Mouse (Mus musculus) limb, embryonic 14.5 days (tissue): ENCODE measurements at regions not wholly inside any gene's neighbourhood (a gene's known extent, or its start where the extent isn't known, plus 50 kb on each side); places are given as distances from the start of the nearest gene placed in this dataset.
A peak's percentile ranks its signal among the peaks of the same experiment; 100 is the strongest.

ENCODE experiments used
- ATAC-seq: fragments of 200-750 bp; cut with Nextera tagmentation; 2 replicates; pipeline ENCODE4 v1.8.0; 2017; ENCODE audit warnings: low read depth, moderate number of reproducible peaks, moderate TSS enrichment; ENCODE audit not compliant: low FRiP score
- DNase-seq: peaks from one replicate; pipeline ENCODE4 v3.0.0-alpha.2; 2015; ENCODE audit warnings: low spot score
- H3K27ac ChIP-seq: fragments of 300-500 bp; sonication (generic); replicated peaks from 2 replicates; pipeline ENCODE4 v1.5.1; 2014; ENCODE audit warnings: low read depth, mild to moderate bottlenecking, low read length, moderate library complexity, mixed read lengths
- H3K27me3 ChIP-seq: fragments of 300-500 bp; sonication (generic); 2 replicates; pipeline ENCODE4 v1.6.1; 2014; ENCODE audit warnings: low read length, mixed read lengths; ENCODE audit not compliant: control insufficient read depth, insufficient read depth
- H3K36me3 ChIP-seq: fragments of 300-500 bp; sonication (generic); 2 replicates; pipeline ENCODE4 v1.6.1; 2014; ENCODE audit warnings: mild to moderate bottlenecking, low read length, moderate library complexity, mixed read lengths; ENCODE audit not compliant: control insufficient read depth, insufficient read depth
- H3K4me1 ChIP-seq: fragments of 300-500 bp; sonication (generic); 2 replicates; pipeline ENCODE4 v1.6.1; 2014; ENCODE audit warnings: antibody characterized with exemption, low read length, mixed read lengths; ENCODE audit not compliant: control insufficient read depth, insufficient read depth
- H3K4me2 ChIP-seq: fragments of 300-500 bp; sonication (generic); replicated peaks from 2 replicates; pipeline ENCODE4 v1.6.1; 2014; ENCODE audit warnings: low read depth, mild to moderate bottlenecking, low read length, moderate library complexity; ENCODE audit not compliant: severe bottlenecking
- H3K4me3 ChIP-seq: fragments of 300-500 bp; sonication (generic); replicated peaks from 2 replicates; pipeline ENCODE4 v1.5.1; 2014; ENCODE audit warnings: low read length
- H3K9ac ChIP-seq: fragments of 300-500 bp; sonication (generic); 2 replicates; pipeline ENCODE4 v1.6.1; 2014; ENCODE audit warnings: mild to moderate bottlenecking, low read depth, low read length, moderate library complexity; ENCODE audit not compliant: severe bottlenecking
- H3K9me3 ChIP-seq: fragments of 300-500 bp; sonication (generic); 2 replicates; pipeline ENCODE4 v1.6.1; 2016; ENCODE audit warnings: low read length; ENCODE audit not compliant: control insufficient read depth
- POLR2A ChIP-seq: fragments of 200-500 bp; IDR thresholded peaks from 2 replicates; pipeline ENCODE4 v1.8.0; 2012; ENCODE audit warnings: inconsistent platforms, mild to moderate bottlenecking, moderate library complexity, borderline replicate concordance; ENCODE audit not compliant: insufficient read depth, insufficient read length; ENCODE audit errors: extremely low read depth
- WGBS: fragments of 180-500 bp; shearing (Covaris S2); extraction: QIAGEN DNeasy Blood & Tissue Kit; methylation state at CpG from one replicate; pipeline ENCODE4 v1.1.7; 2014; 5-methylcytosine and 5-hydroxymethylcytosine counted together

GRCm38 (mm10) chr3:29852465-29852864 is 695.3 kb downstream of the Mecom start:
- no peak for ATAC-seq
- no peak overlapping the region for H3K4me3 ChIP-seq
- no peak for TF ChIP-seq POLR2A

GRCm38 (mm10) chr3:29835432-29835831 is 712.4 kb downstream of the Mecom start:
- H3K4me1 ChIP-seq: peaks cover 2% of the 10 kb centered on the region
- no peaks in the 10 kb centered on the region for H3K27me3 ChIP-seq
- H3K9ac ChIP-seq: no peak overlapping the region
- no peak overlapping the region for H3K4me2 ChIP-seq
- no peak for TF ChIP-seq POLR2A
- WGBS: 62% methylated on average over 4 of the region's 4 CpGs
- ATAC-seq: no peak
- H3K36me3 ChIP-seq: no peaks in the 10 kb centered on the region
- no peak overlapping the region for H3K27ac ChIP-seq
- H3K4me3 ChIP-seq: no peak overlapping the region
- no peak for DNase-seq
- no peaks in the 10 kb centered on the region for H3K9me3 ChIP-seq

More at GRCm38 (mm10) chr3:29852465-29852864, 695.3 kb downstream of the Mecom start:
- Histone ChIP-seq H3K27ac (no peak overlapping the region), H3K9ac (no peak overlapping the region), H3K27me3 (no peaks in the 10 kb centered on the region), H3K4me2 (no peak overlapping the region), H3K4me1 (no peaks in the 10 kb centered on the region), H3K36me3 (no peaks in the 10 kb centered on the region), H3K9me3 (no peaks in the 10 kb centered on the region)
- 80% methylated on average over 3 of the region's 3 CpGs for WGBS
- DNase-seq: no peak

GRCm38 (mm10) chr3:29834884-29835283 is 712.9 kb downstream of the Mecom start:
- no peaks in the 10 kb centered on the region for H3K27me3 ChIP-seq
- no peak overlapping the region for H3K27ac ChIP-seq
- peaks cover 3% of the 10 kb centered on the region for H3K4me1 ChIP-seq
- H3K36me3 ChIP-seq: no peaks in the 10 kb centered on the region
- no peak overlapping the region for H3K4me3 ChIP-seq
- no peak for ATAC-seq
- H3K9me3 ChIP-seq: no peaks in the 10 kb centered on the region
- TF ChIP-seq POLR2A: no peak
- DNase-seq: peak; percentile 26
- 20% methylated on average over 2 of the region's 2 CpGs for WGBS
- H3K4me2 ChIP-seq: no peak overlapping the region
- no peak overlapping the region for H3K9ac ChIP-seq

- H3K36me3 ChIP-seq: no peaks in the 10 kb centered on the region
- no peak overlapping the region for H3K9ac ChIP-seq
- no peaks in the 10 kb centered on the region for H3K27me3 ChIP-seq
- peaks cover 3% of the 10 kb centered on the region for H3K4me1 ChIP-seq
- H3K9me3 ChIP-seq: no peaks in the 10 kb centered on the region
- TF ChIP-seq POLR2A: no peak
- no peak overlapping the region for H3K4me2 ChIP-seq
- ATAC-seq: no peak
- H3K27ac ChIP-seq: no peak overlapping the region
- H3K4me3 ChIP-seq: no peak overlapping the region
- WGBS: 55% methylated on average over 1 of the region's 1 CpGs
- no peak for DNase-seq
These were observed 716.5 kb downstream of the Mecom start for GRCm38 (mm10) chr3:29831346-29831745.

GRCm38 (mm10) chr3:29822622-29823370 is 725.0 kb downstream of the Mecom start:
- H3K36me3 ChIP-seq: no peaks in the 10 kb centered on the region
- DNase-seq (peak; percentile 61), ATAC-seq (peak; percentile 75)
- TF ChIP-seq POLR2A: no peak
- peaks cover 16% of the 10 kb centered on the region for H3K4me1 ChIP-seq
- no peak overlapping the region for H3K4me3 ChIP-seq
- no peak overlapping the region for H3K27ac ChIP-seq
- WGBS: 29% methylated on average over 10 of the region's 10 CpGs
- H3K9ac ChIP-seq: no peak overlapping the region
- H3K4me2 ChIP-seq: peak overlapping the region; percentile 15; the same call in 1 of the 2 replicates
- H3K9me3 ChIP-seq: no peaks in the 10 kb centered on the region
- no peaks in the 10 kb centered on the region for H3K27me3 ChIP-seq
